Mouse (Mus musculus) C2C12 (cell line): ENCODE results near the gene Syt7. TPM values are rescaled to one million over a fixed set of nuclear protein-coding genes. Genes with fewer than 3 reads are reported as not detected.

Source experiments
- H3K27me3 ChIP-seq: one replicate; pipeline ENCODE4 v1.6.1; 2011; ENCODE audit not compliant: control insufficient read depth, insufficient read depth, insufficient read length
- H3K36me3 ChIP-seq: one replicate; pipeline ENCODE4 v1.6.1; 2011; ENCODE audit not compliant: control insufficient read depth, insufficient read depth
- H3K4me3 ChIP-seq: one replicate; pipeline ENCODE4 v1.5.1; 2011; ENCODE audit warnings: mild to moderate bottlenecking, control low read depth; ENCODE audit not compliant: poor library complexity, insufficient read depth, severe bottlenecking
- H3K79me2 ChIP-seq: one replicate; pipeline ENCODE4 v1.6.1; 2011; ENCODE audit not compliant: control insufficient read depth, insufficient read depth
- H3K79me3 ChIP-seq: one replicate; pipeline ENCODE4 v1.6.1; 2011; ENCODE audit warnings: low read depth, control low read depth
- H3ac ChIP-seq: one replicate; pipeline ENCODE3; 2011; ENCODE audit warnings: low read depth; ENCODE audit not compliant: control insufficient read depth, insufficient read length
- CEBPB ChIP-seq: IDR thresholded peaks from one replicate; pipeline ENCODE4 v1.6.1; 2011; ENCODE audit warnings: low read depth, mild to moderate bottlenecking, control low read depth, moderate library complexity
- CTCF ChIP-seq: IDR thresholded peaks from one replicate; pipeline ENCODE4 v1.5.1; 2011; ENCODE audit not compliant: control insufficient read depth, insufficient read depth, insufficient read length
- FOSL1 ChIP-seq: IDR thresholded peaks from one replicate; pipeline ENCODE4 v1.8.0; 2011; ENCODE audit warnings: mild to moderate bottlenecking, low read length; ENCODE audit not compliant: poor library complexity, insufficient read depth, severe bottlenecking
- MAX ChIP-seq: IDR thresholded peaks from one replicate; pipeline ENCODE4 v1.6.1; 2011; ENCODE audit warnings: mild to moderate bottlenecking, control low read depth
- MYOD1 ChIP-seq: IDR thresholded peaks from one replicate; pipeline ENCODE4 v1.6.1; 2011; ENCODE audit warnings: low read depth; ENCODE audit not compliant: control insufficient read depth, insufficient read length
- MYOG ChIP-seq: IDR thresholded peaks from one replicate; pipeline ENCODE4 v1.6.1; 2011; ENCODE audit not compliant: control insufficient read depth, insufficient read length; ENCODE audit errors: extremely low read depth
- USF1 ChIP-seq: IDR thresholded peaks from one replicate; pipeline ENCODE4 v1.6.1; 2011; ENCODE audit warnings: low read depth, mild to moderate bottlenecking, control low read depth, moderate library complexity
- polyA plus RNA-seq: library from polyadenylated mRNA; unstranded; fragments of >200 nt; fragmentation: generic; extraction: Trizol; gene quantifications from one replicate; pipeline ENCODE4 v1.2.1, GENCODE M21; 2012; ENCODE audit warnings: missing spikeins

The Syt7 gene
- polyA plus RNA-seq, 1 experiment, result 0.23 TPM

GRCm38 (mm10) chr19:10390099-10390680, 1.3 kb downstream of the Syt7 start:
- no peak overlapping the region for H3ac ChIP-seq
- no peaks in the 10 kb centered on the region for H3K79me2 ChIP-seq
- H3K79me3 ChIP-seq, result no peaks in the 10 kb centered on the region
- TF ChIP-seq MYOD1 (no peak), CEBPB (no peak), MAX (no peak), CTCF (no peak), USF1 (no peak), FOSL1 (no peak), MYOG (no peak)
- H3K27me3 ChIP-seq, result peaks cover 51% of the 10 kb centered on the region
- no peaks in the 10 kb centered on the region for H3K36me3 ChIP-seq
- H3K4me3 ChIP-seq, result no peak overlapping the region

- Histone ChIP-seq H3K36me3 (no peaks in the 10 kb centered on the region), H3K27me3 (peaks cover 48% of the 10 kb centered on the region), H3K79me3 (no peaks in the 10 kb centered on the region), H3K79me2 (no peaks in the 10 kb centered on the region), H3ac (no peak overlapping the region), H3K4me3 (no peak overlapping the region)
- no peak for TF ChIP-seq MYOG
- no peak for TF ChIP-seq MYOD1
- no peak for TF ChIP-seq CTCF
- TF ChIP-seq FOSL1, result no peak
- no peak for TF ChIP-seq CEBPB
- no peak for TF ChIP-seq MAX
- no peak for TF ChIP-seq USF1
Observed at GRCm38 (mm10) chr19:10391028-10391427, 2.1 kb downstream of the Syt7 start.

GRCm38 (mm10) chr19:10391995-10392394, 3.1 kb downstream of the Syt7 start:
- H3K36me3 ChIP-seq, result no peaks in the 10 kb centered on the region
- H3ac ChIP-seq, result no peak overlapping the region
- no peaks in the 10 kb centered on the region for H3K79me2 ChIP-seq
- no peaks in the 10 kb centered on the region for H3K79me3 ChIP-seq
- TF ChIP-seq MYOD1 (no peak), MYOG (no peak), MAX (no peak), CEBPB (no peak), CTCF (peak; percentile 25), USF1 (no peak), FOSL1 (no peak)
- peaks cover 55% of the 10 kb centered on the region for H3K27me3 ChIP-seq
- H3K4me3 ChIP-seq, result no peak overlapping the region

- no peaks in the 10 kb centered on the region for H3K36me3 ChIP-seq
- H3ac ChIP-seq, result no peak overlapping the region
- no peaks in the 10 kb centered on the region for H3K79me2 ChIP-seq
- TF ChIP-seq MYOD1 (no peak), MAX (no peak), MYOG (no peak), USF1 (no peak), FOSL1 (no peak), CEBPB (no peak), CTCF (no peak)
- no peak overlapping the region for H3K4me3 ChIP-seq
- peaks cover 55% of the 10 kb centered on the region for H3K27me3 ChIP-seq
- no peaks in the 10 kb centered on the region for H3K79me3 ChIP-seq
Observed at GRCm38 (mm10) chr19:10393471-10393870, 4.6 kb downstream of the Syt7 start.

GRCm38 (mm10) chr19:10393874-10394500, 5.1 kb downstream of the Syt7 start:
- no peaks in the 10 kb centered on the region for H3K36me3 ChIP-seq
- no peaks in the 10 kb centered on the region for H3K79me3 ChIP-seq
- H3K79me2 ChIP-seq, result no peaks in the 10 kb centered on the region
- no peak overlapping the region for H3K4me3 ChIP-seq
- no peak overlapping the region for H3ac ChIP-seq
- TF ChIP-seq FOSL1 (no peak), MAX (no peak), CTCF (no peak), CEBPB (no peak), MYOD1 (no peak), USF1 (no peak), MYOG (no peak)
- peaks cover 55% of the 10 kb centered on the region for H3K27me3 ChIP-seq

GRCm38 (mm10) chr19:10395174-10395573, 6.3 kb downstream of the Syt7 start:
- no peaks in the 10 kb centered on the region for H3K36me3 ChIP-seq
- no peaks in the 10 kb centered on the region for H3K79me3 ChIP-seq
- TF ChIP-seq CTCF, result peak; percentile 9
- TF ChIP-seq MYOD1, result no peak
- no peak for TF ChIP-seq CEBPB
- TF ChIP-seq MYOG, result no peak
- peaks cover 43% of the 10 kb centered on the region for H3K27me3 ChIP-seq
- no peak overlapping the region for H3K4me3 ChIP-seq
- H3ac ChIP-seq, result no peak overlapping the region
- H3K79me2 ChIP-seq, result no peaks in the 10 kb centered on the region
